Comparison of ENCODE assay signal across 27 mouse cellular contexts in genomic region chr12:68836023-68836422, GRCm38 (mm10).
DNase-seq lines count a peak whose midpoint lies in the region; ATAC-seq and TF ChIP-seq lines count a peak whose summit lies in the region.
"Had no signal": no experiment of that assay in that cellular context is flagged by ENCODE, and none has a peak within 500 bp of the region (broad histone marks: within the 10 kb centered on the region; RNA-seq: fewer than 3 reads in every experiment).

No protein-coding gene starts in this region.

- no peak for TF ChIP-seq CTCF in lung, postnatal 0 days (IDR thresholded peaks at IDR 0.05)

- no peaks in the 10 kb centered on the region for H3K27me3 ChIP-seq in lung, postnatal 0 days (replicated peaks; ENCODE audit: insufficient read depth, low read length)
- no peaks in the 10 kb centered on the region for H3K27me3 ChIP-seq in forebrain, embryonic 15.5 days
- H3K27me3 ChIP-seq: embryonic facial prominence, embryonic 12.5 days; embryonic facial prominence, embryonic 15.5 days; forebrain, embryonic 12.5 days; hindbrain, embryonic 13.5 days; intestine, embryonic 15.5 days had no signal

- no peak overlapping the region for H3K4me3 ChIP-seq in lung, postnatal 0 days (ENCODE audit: low read depth, low read length)
- no peak overlapping the region for H3K4me3 ChIP-seq in forebrain, embryonic 15.5 days
- H3K4me3 ChIP-seq: embryonic facial prominence, embryonic 12.5 days; embryonic facial prominence, embryonic 15.5 days; forebrain, embryonic 12.5 days; gastrocnemius, adult 2 months; hindbrain, embryonic 10.5 days; hindbrain, embryonic 13.5 days; intestine, embryonic 15.5 days had no signal

- WGBS in lung, postnatal 0 days: 47% methylated on average over 3 of the region's 3 CpGs
- WGBS in forebrain, embryonic 15.5 days: 88% methylated on average over 3 of the region's 3 CpGs

- 0 out of 2 replicates have a peak, but pooled peaks have one; percentile 23 for ATAC-seq in lung, postnatal 0 days
- peak; percentile 90 to 99 for ATAC-seq in hematopoietic stem cell, adult 5-6 weeks (replicated peaks in 1 of 2; ENCODE audit: insufficient read depth in 1 of 2, low FRiP score in 2 of 2, low TSS enrichment in 1 of 2, low read depth in 1 of 2, poor library complexity in 2 of 2, severe bottlenecking in 2 of 2)
- ATAC-seq in forebrain, embryonic 15.5 days (replicated peaks): no peak
- ATAC-seq: activated CD4-positive, CD25-positive, alpha-beta regulatory T cell, adult 4 months; CD4-positive, CD25-positive, alpha-beta regulatory T cell, adult 4 months; forebrain, embryonic 16.5 days; hindbrain, embryonic 16.5 days; intestine, embryonic 15.5 days had no signal

- H3K36me3 ChIP-seq in lung, postnatal 0 days (ENCODE audit: insufficient read depth, low read length): no peaks in the 10 kb centered on the region
- no peaks in the 10 kb centered on the region for H3K36me3 ChIP-seq in forebrain, embryonic 15.5 days
- H3K36me3 ChIP-seq: embryonic facial prominence, embryonic 12.5 days; embryonic facial prominence, embryonic 15.5 days; forebrain, embryonic 12.5 days; hindbrain, embryonic 10.5 days; hindbrain, embryonic 13.5 days; intestine, embryonic 15.5 days had no signal

- H3K27ac ChIP-seq in lung, postnatal 0 days (ENCODE audit: low read length): no peak overlapping the region
- no peak overlapping the region for H3K27ac ChIP-seq in forebrain, embryonic 15.5 days (replicated peaks)
- H3K27ac ChIP-seq: embryonic facial prominence, embryonic 12.5 days; embryonic facial prominence, embryonic 15.5 days; forebrain, embryonic 12.5 days; gastrocnemius, adult 2 months; hindbrain, embryonic 10.5 days; hindbrain, embryonic 13.5 days; intestine, embryonic 15.5 days had no signal

- DNase-seq in lung, postnatal 0 days (ENCODE audit: low spot score): peak; percentile 17
- DNase-seq in lung, postnatal 25 days (ENCODE audit: low spot score): no peak
- DNase-seq in MEL-GATA-1-ER (ENCODE audit: extremely low read depth, low read depth): peak; percentile 14
- no peak for DNase-seq in Muller cell, postnatal 12 days (ENCODE audit: inconsistent ontology term)
- no peak for DNase-seq in cerebellum, adult 8-10 months
- no peak for DNase-seq in gastrocnemius, postnatal 25 days
- DNase-seq: adrenal gland, adult 8-10 months; adrenal gland, postnatal 25 days; cerebellum, adult 11-12 months; cerebellum, adult 9-10 months; cerebellum, postnatal 14 days; gastrocnemius, adult 2 months; gastrocnemius, postnatal 14 days; kidney, adult 11 months had no signal

- no peaks in the 10 kb centered on the region for H3K4me1 ChIP-seq in lung, postnatal 0 days (ENCODE audit: insufficient read depth, low read depth, low read length)
- H3K4me1 ChIP-seq in forebrain, embryonic 15.5 days: no peaks in the 10 kb centered on the region
- H3K4me1 ChIP-seq: embryonic facial prominence, embryonic 12.5 days; embryonic facial prominence, embryonic 15.5 days; forebrain, embryonic 12.5 days; hindbrain, embryonic 10.5 days; hindbrain, embryonic 13.5 days; intestine, embryonic 15.5 days had no signal

- no peak overlapping the region for H3K4me2 ChIP-seq in lung, postnatal 0 days (replicated peaks; ENCODE audit: low read depth, low read length)
- no peak overlapping the region for H3K4me2 ChIP-seq in forebrain, embryonic 15.5 days (replicated peaks)
- H3K4me2 ChIP-seq: embryonic facial prominence, embryonic 12.5 days; embryonic facial prominence, embryonic 15.5 days; forebrain, embryonic 12.5 days; heart, embryonic 11.5 days; hindbrain, embryonic 13.5 days; intestine, embryonic 15.5 days had no signal

- TF ChIP-seq EP300 in lung, postnatal 0 days (IDR thresholded peaks at IDR 0.05): no peak

- no peaks in the 10 kb centered on the region for H3K9me3 ChIP-seq in lung, postnatal 0 days (ENCODE audit: low read length)
- no peaks in the 10 kb centered on the region for H3K9me3 ChIP-seq in forebrain, embryonic 15.5 days
- H3K9me3 ChIP-seq: embryonic facial prominence, embryonic 12.5 days; embryonic facial prominence, embryonic 15.5 days; forebrain, embryonic 12.5 days; hindbrain, embryonic 10.5 days; hindbrain, embryonic 13.5 days; intestine, embryonic 15.5 days had no signal

- no peak overlapping the region for H3K9ac ChIP-seq in lung, postnatal 0 days (replicated peaks; ENCODE audit: low read depth)
- H3K9ac ChIP-seq in forebrain, embryonic 15.5 days (replicated peaks): no peak overlapping the region
- H3K9ac ChIP-seq: embryonic facial prominence, embryonic 12.5 days; embryonic facial prominence, embryonic 15.5 days; forebrain, embryonic 12.5 days; hindbrain, embryonic 13.5 days; intestine, embryonic 15.5 days had no signal

Comparison
In these comparisons a context has a peak if more than half of its experiments do, and no peak if none do; other contexts are left out.
1. DNase-seq: peak in lung, postnatal 0 days (single experiment) and MEL-GATA-1-ER (single experiment); none in lung, postnatal 25 days (single experiment), Muller cell, postnatal 12 days (single experiment), cerebellum, adult 8-10 months (single experiment) and gastrocnemius, postnatal 25 days (single experiment).